Mouse (Mus musculus): Measurements from ENCODE around the gene Olfr456.

DNA sequence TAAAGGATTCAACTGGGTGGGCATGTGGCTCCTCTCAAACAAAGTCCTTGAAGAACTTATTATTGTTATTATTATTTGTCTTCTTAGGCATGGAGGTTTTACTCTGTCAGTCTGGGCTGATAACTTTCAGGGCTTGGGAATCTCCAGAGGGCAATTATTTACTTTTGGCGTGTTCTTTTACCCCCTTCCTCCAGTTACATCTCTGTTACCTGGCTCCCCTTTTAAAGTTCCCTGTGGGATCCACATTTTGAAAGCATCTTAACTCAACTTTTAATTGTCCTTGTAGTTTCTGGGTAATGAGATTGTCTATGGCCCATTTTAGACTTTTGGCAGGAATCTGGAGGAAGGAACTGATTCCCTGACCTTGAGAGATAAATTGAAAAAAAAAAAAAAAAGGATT is 10.8 kb downstream of the Olfr456 start, which contains the start of gene Olfr457:
- TF ChIP-seq CTCF (IDR thresholded peaks at IDR 0.05), result no peak
- TF ChIP-seq EP300 (IDR thresholded peaks at IDR 0.05), result no peak

Data from lung, postnatal 0 days (tissue).